Mouse (Mus musculus): ENCODE results near the gene Morf4l1. TPM values are rescaled to one million over a fixed set of nuclear protein-coding genes. Genes with fewer than 3 reads are reported as not detected.

Gene Morf4l1
- polyA plus RNA-seq, 1 experiment from 2014 or later: 546 TPM

DNA sequence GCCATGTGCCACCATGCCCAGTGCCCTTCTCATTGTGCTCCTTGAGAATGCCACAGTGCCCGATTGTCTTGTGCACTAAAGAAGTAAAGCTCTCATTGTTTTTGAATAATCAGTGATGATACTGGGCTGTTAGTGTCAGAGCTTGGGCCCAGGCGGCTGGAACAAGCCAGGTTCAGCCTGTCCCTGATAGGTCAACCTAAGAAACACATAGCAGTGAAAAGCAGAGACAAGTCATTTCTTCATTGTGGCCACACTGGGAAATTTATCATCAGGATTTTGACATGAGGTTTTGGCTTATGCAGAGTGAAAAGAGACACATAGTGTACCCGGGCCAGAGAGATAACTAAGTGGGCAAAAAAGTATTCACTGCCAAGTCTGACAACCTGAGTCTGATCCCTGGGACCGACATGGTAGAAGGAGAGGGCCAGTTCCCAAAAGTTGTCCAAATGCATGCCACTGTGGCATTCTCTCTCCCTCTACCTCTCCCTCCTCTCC, 7.7 kb upstream of the Morf4l1 start:
- WGBS: 81% methylated on average over 4 of the region's 4 CpGs
- Histone ChIP-seq H3K4me1 (ENCODE audit: control insufficient read depth, insufficient read depth, low read length) (no peaks in the 10 kb centered on the region; the same call in 1 of the 2 replicates), H3K27ac (ENCODE audit: low read depth, low read length) (no peak overlapping the region), H3K9me3 (replicated peaks; ENCODE audit: control insufficient read depth, low read length) (no peaks in the 10 kb centered on the region), H3K27me3 (replicated peaks; ENCODE audit: control insufficient read depth, insufficient read depth, low read length) (no peaks in the 10 kb centered on the region), H3K4me2 (ENCODE audit: low read length) (no peak overlapping the region), H3K4me3 (ENCODE audit: low read depth, low read length) (no peak overlapping the region), H3K36me3 (ENCODE audit: control insufficient read depth, insufficient read depth, low read length) (no peaks in the 10 kb centered on the region), H3K9ac (ENCODE audit: low read length) (no peak overlapping the region)
- ATAC-seq: no peak
- no peak for DNase-seq (ENCODE audit: low spot score)

DNA sequence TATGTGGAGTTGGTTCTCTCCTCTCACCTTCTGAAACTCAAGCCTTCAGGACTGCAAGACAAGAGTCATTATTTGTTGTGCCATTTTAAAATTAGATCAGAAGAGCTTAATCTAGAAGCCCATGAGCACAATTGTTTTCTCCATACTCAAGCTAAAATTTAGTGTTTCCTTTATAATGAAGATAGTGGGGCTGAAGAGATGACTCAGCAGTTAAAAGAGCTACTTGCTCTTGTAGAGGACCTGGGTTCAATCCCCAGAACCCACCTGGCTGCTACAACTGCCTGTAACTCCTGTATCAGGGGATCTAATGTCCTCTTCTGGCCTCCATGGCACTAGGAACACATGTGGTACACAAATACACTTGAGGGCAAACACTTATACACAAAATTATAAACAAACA, 2.7 kb upstream of the Morf4l1 start:
- Histone ChIP-seq H3K27me3 (replicated peaks; ENCODE audit: control insufficient read depth, insufficient read depth, low read length) (no peaks in the 10 kb centered on the region), H3K4me2 (ENCODE audit: low read length) (no peak overlapping the region), H3K36me3 (ENCODE audit: control insufficient read depth, insufficient read depth, low read length) (no peaks in the 10 kb centered on the region), H3K4me1 (ENCODE audit: control insufficient read depth, insufficient read depth, low read length) (peaks cover 11% of the 10 kb centered on the region), H3K9me3 (replicated peaks; ENCODE audit: control insufficient read depth, low read length) (no peaks in the 10 kb centered on the region), H3K4me3 (ENCODE audit: low read depth, low read length) (no peak overlapping the region), H3K27ac (ENCODE audit: low read depth, low read length) (no peak overlapping the region), H3K9ac (ENCODE audit: low read length) (no peak overlapping the region)
- no peak for ATAC-seq
- DNase-seq (ENCODE audit: low spot score): no peak

- ATAC-seq: no peak
- no peak for DNase-seq (ENCODE audit: low spot score)
- no peak overlapping the region for H3K27ac ChIP-seq (ENCODE audit: low read depth, low read length)
These were observed 730 bp upstream of the Morf4l1 start for GRCm38 (mm10) chr9:90115308-90115700.

DNA sequence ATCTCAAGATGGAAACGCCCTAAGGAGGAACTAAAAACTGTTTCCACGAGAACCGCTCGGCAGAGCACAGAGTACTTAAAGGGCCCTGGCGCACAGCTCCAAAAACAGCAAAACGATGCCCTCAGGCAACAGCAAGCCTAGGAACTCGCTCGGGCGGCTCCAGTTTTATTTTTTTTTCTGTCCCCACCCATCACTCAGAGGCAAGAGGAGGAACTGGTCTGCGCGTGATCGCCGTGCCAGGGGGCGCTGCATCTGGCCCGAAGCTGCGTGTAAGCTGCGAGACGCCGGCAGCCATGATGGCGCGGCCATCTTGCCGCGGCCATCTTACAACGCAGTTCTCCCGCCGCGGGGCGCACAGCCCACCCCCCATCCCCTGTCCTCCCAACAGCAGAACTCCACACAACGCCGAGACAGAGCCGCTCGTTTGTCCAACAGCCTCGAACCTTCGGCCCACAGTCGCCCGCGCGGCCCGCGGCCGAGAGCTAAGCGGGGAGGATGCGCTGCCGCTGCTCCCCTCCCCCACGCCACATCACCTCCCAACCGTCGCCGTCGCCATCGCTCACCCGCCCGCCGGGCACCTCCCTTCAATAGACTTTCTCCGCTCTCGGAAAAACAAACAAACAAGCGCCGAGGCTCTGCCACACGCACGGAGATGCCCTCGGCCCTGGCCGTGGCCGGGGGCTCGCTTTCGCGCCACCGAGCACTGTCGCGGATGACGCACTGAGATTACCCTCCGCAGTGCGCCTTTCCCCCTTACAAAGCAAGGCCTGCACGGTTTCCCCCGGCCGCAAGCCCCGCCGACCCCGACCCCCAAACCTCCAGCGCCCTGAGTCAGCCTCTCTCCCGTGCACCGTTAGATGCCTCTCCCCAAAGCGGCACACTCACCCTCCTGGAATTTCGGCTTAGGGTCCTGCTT, 665 bp downstream of the Morf4l1 start:
- H3K9ac ChIP-seq (ENCODE audit: low read length): peak overlapping the region; percentile 97
- peak overlapping the region; percentile 96 for H3K4me3 ChIP-seq (ENCODE audit: low read depth, low read length)
- peak; percentile 67 for ATAC-seq
- H3K9me3 ChIP-seq (replicated peaks; ENCODE audit: control insufficient read depth, low read length): no peaks in the 10 kb centered on the region
- H3K27me3 ChIP-seq (replicated peaks; ENCODE audit: control insufficient read depth, insufficient read depth, low read length): no peaks in the 10 kb centered on the region
- H3K36me3 ChIP-seq (ENCODE audit: control insufficient read depth, insufficient read depth, low read length): peaks cover 7% of the 10 kb centered on the region; the same call in 1 of the 2 replicates
- H3K4me1 ChIP-seq (ENCODE audit: control insufficient read depth, insufficient read depth, low read length): peaks cover 20% of the 10 kb centered on the region
- peak overlapping the region; percentile 94 for H3K4me2 ChIP-seq (ENCODE audit: low read length)
- under 1% methylated on average over 82 of the region's 82 CpGs for WGBS
- H3K27ac ChIP-seq (ENCODE audit: low read depth, low read length): peak overlapping the region; percentile 99
- peak; percentile 92 for DNase-seq (ENCODE audit: low spot score)

More at GRCm38 (mm10) chr9:90115308-90115700, 730 bp upstream of the Morf4l1 start:
- peak overlapping the region; percentile 96 for H3K4me3 ChIP-seq (ENCODE audit: low read depth, low read length)
- peak overlapping the region; percentile 63 for H3K4me2 ChIP-seq (ENCODE audit: low read length)
- no peaks in the 10 kb centered on the region for H3K36me3 ChIP-seq (ENCODE audit: control insufficient read depth, insufficient read depth, low read length)
- no peaks in the 10 kb centered on the region for H3K9me3 ChIP-seq (replicated peaks; ENCODE audit: control insufficient read depth, low read length)
- H3K4me1 ChIP-seq (ENCODE audit: control insufficient read depth, insufficient read depth, low read length): peaks cover 20% of the 10 kb centered on the region
- peak overlapping the region; percentile 59 for H3K9ac ChIP-seq (ENCODE audit: low read length)
- H3K27me3 ChIP-seq (replicated peaks; ENCODE audit: control insufficient read depth, insufficient read depth, low read length): no peaks in the 10 kb centered on the region

GRCm38 (mm10) chr9:90113151-90113550, 1.4 kb downstream of the Morf4l1 start:
- no peak for ATAC-seq
- Histone ChIP-seq H3K4me1 (ENCODE audit: control insufficient read depth, insufficient read depth, low read length) (peaks cover 20% of the 10 kb centered on the region), H3K27me3 (replicated peaks; ENCODE audit: control insufficient read depth, insufficient read depth, low read length) (no peaks in the 10 kb centered on the region), H3K4me3 (ENCODE audit: low read depth, low read length) (peak overlapping the region; percentile 96), H3K9me3 (replicated peaks; ENCODE audit: control insufficient read depth, low read length) (no peaks in the 10 kb centered on the region), H3K4me2 (ENCODE audit: low read length) (peak overlapping the region; percentile 94), H3K27ac (ENCODE audit: low read depth, low read length) (peak overlapping the region; percentile 99; the same call in 1 of the 2 replicates), H3K36me3 (ENCODE audit: control insufficient read depth, insufficient read depth, low read length) (peaks cover 15% of the 10 kb centered on the region), H3K9ac (ENCODE audit: low read length) (peak overlapping the region; percentile 97)
- 2% methylated on average over 13 of the region's 13 CpGs for WGBS
- peak; percentile 29 for DNase-seq (ENCODE audit: low spot score)

- no peak overlapping the region for H3K4me2 ChIP-seq (ENCODE audit: low read length)
- peaks cover 25% of the 10 kb centered on the region for H3K36me3 ChIP-seq (ENCODE audit: control insufficient read depth, insufficient read depth, low read length)
- H3K27me3 ChIP-seq (replicated peaks; ENCODE audit: control insufficient read depth, insufficient read depth, low read length): no peaks in the 10 kb centered on the region
- 86% methylated on average over 6 of the region's 6 CpGs for WGBS
- H3K9me3 ChIP-seq (replicated peaks; ENCODE audit: control insufficient read depth, low read length): no peaks in the 10 kb centered on the region
- no peak for DNase-seq (ENCODE audit: low spot score)
- ATAC-seq: no peak
- H3K4me3 ChIP-seq (ENCODE audit: low read depth, low read length): no peak overlapping the region
- H3K27ac ChIP-seq (ENCODE audit: low read depth, low read length): no peak overlapping the region
- no peak overlapping the region for H3K9ac ChIP-seq (ENCODE audit: low read length)
- peaks cover 17% of the 10 kb centered on the region for H3K4me1 ChIP-seq (ENCODE audit: control insufficient read depth, insufficient read depth, low read length)
These were observed 5.2 kb downstream of the Morf4l1 start for GRCm38 (mm10) chr9:90109386-90109785.

GRCm38 (mm10) chr9:90108272-90108671, 6.3 kb downstream of the Morf4l1 start:
- Histone ChIP-seq H3K9ac (ENCODE audit: low read length) (no peak overlapping the region), H3K9me3 (replicated peaks; ENCODE audit: control insufficient read depth, low read length) (no peaks in the 10 kb centered on the region), H3K4me2 (ENCODE audit: low read length) (no peak overlapping the region), H3K4me3 (ENCODE audit: low read depth, low read length) (no peak overlapping the region), H3K27ac (ENCODE audit: low read depth, low read length) (no peak overlapping the region), H3K4me1 (ENCODE audit: control insufficient read depth, insufficient read depth, low read length) (peaks cover 17% of the 10 kb centered on the region), H3K27me3 (replicated peaks; ENCODE audit: control insufficient read depth, insufficient read depth, low read length) (no peaks in the 10 kb centered on the region), H3K36me3 (ENCODE audit: control insufficient read depth, insufficient read depth, low read length) (peaks cover 28% of the 10 kb centered on the region)
- ATAC-seq (no peak), DNase-seq (ENCODE audit: low spot score) (no peak)

GRCm38 (mm10) chr9:90106915-90107314, 7.7 kb downstream of the Morf4l1 start:
- no peak overlapping the region for H3K9ac ChIP-seq (ENCODE audit: low read length)
- no peak overlapping the region for H3K4me2 ChIP-seq (ENCODE audit: low read length)
- H3K4me3 ChIP-seq (ENCODE audit: low read depth, low read length): no peak overlapping the region
- ATAC-seq (no peak), DNase-seq (ENCODE audit: low spot score) (no peak)
- peaks cover 6% of the 10 kb centered on the region for H3K4me1 ChIP-seq (ENCODE audit: control insufficient read depth, insufficient read depth, low read length)
- 100% methylated on average over 1 of the region's 1 CpGs for WGBS
- H3K36me3 ChIP-seq (ENCODE audit: control insufficient read depth, insufficient read depth, low read length): peaks cover 38% of the 10 kb centered on the region
- no peaks in the 10 kb centered on the region for H3K27me3 ChIP-seq (replicated peaks; ENCODE audit: control insufficient read depth, insufficient read depth, low read length)
- H3K27ac ChIP-seq (ENCODE audit: low read depth, low read length): no peak overlapping the region
- H3K9me3 ChIP-seq (replicated peaks; ENCODE audit: control insufficient read depth, low read length): no peaks in the 10 kb centered on the region

- Histone ChIP-seq H3K9ac (ENCODE audit: low read length) (no peak overlapping the region), H3K9me3 (replicated peaks; ENCODE audit: control insufficient read depth, low read length) (no peaks in the 10 kb centered on the region), H3K4me1 (ENCODE audit: control insufficient read depth, insufficient read depth, low read length) (no peaks in the 10 kb centered on the region), H3K27ac (ENCODE audit: low read depth, low read length) (no peak overlapping the region), H3K4me3 (ENCODE audit: low read depth, low read length) (no peak overlapping the region), H3K36me3 (ENCODE audit: control insufficient read depth, insufficient read depth, low read length) (peaks cover 50% of the 10 kb centered on the region), H3K27me3 (replicated peaks; ENCODE audit: control insufficient read depth, insufficient read depth, low read length) (no peaks in the 10 kb centered on the region), H3K4me2 (ENCODE audit: low read length) (no peak overlapping the region)
- ATAC-seq: no peak
- 92% methylated on average over 1 of the region's 1 CpGs for WGBS
- no peak for DNase-seq (ENCODE audit: low spot score)
These were observed 9.1 kb downstream of the Morf4l1 start for GRCm38 (mm10) chr9:90105462-90105861.

Data from forebrain, embryonic 14.5 days (tissue).